Mouse (Mus musculus) gastrocnemius, adult 8-10 months (tissue): ENCODE results near the gene Wdr1. TPM values are rescaled to one million over a fixed set of nuclear protein-coding genes. Genes with fewer than 3 reads are reported as not detected.

Experiments used
- total RNA-seq, 4 experiments: library from RNA; stranded (reverse); gene quantifications; 2 replicates each; pipeline ENCODE4 v1.2.4; 2022

Wdr1 gene
- total RNA-seq, 4 experiments from 2014 or later, result 35.3 to 43.7 (median 38.8) TPM

Other genes starting within 250 kb of the Wdr1 start
- gene Drd5, start 243.9 kb downstream of the Wdr1 start, total RNA-seq, result not detected
- under 1 TPM; 0.31 to 0.92 (median 0.61) TPM for gene Slc2a9, start 60.1 kb downstream of the Wdr1 start, total RNA-seq
- 1 to 10 TPM; 1.8 to 3.0 (median 2.7) TPM for gene Zfp518b, start 121.6 kb upstream of the Wdr1 start, total RNA-seq